Mouse (Mus musculus): ENCODE data around the gene Pon1. TPM values are rescaled to one million over a fixed set of nuclear protein-coding genes. Genes with fewer than 3 reads are reported as not detected.

The Pon1 gene
- total RNA-seq, 1 experiment: not detected

DNA sequence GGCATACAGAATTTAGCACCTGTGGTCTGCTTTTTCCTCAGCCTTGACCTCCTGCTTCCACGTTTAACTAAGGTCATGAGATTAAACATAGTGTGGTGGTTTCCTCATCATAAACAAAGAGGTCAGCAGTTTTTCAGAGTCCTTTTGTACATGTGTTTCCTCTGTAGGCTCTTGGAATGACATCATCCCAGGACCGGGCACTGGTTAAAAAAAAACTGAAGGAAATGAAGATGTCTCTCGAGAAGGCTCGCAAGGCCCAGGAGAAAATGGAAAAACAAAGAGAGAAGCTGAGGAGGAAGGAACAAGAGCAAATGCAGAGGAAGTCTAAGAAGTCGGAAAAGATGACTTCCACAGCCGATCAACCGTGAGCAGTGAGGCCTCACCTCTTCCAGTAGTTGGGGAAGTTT, 34.4 kb downstream of the Pon1 start:
- no peaks in the 10 kb centered on the region for H3K9me3 ChIP-seq (ENCODE audit: control insufficient read depth, insufficient read depth, low read depth, low read length)
- H3K36me3 ChIP-seq (ENCODE audit: control insufficient read depth, insufficient read depth, low read length, poor library complexity, severe bottlenecking): peaks cover 5% of the 10 kb centered on the region
- no peak overlapping the region for H3K9ac ChIP-seq (ENCODE audit: insufficient read depth, low read depth, low read length, poor library complexity, severe bottlenecking)
- in situ Hi-C loops (cut with MboI; ENCODE audit: low sequenced_read_pairs in 2 of 2, unreplicated experiment in 2 of 2): no loop called here
- no peaks in the 10 kb centered on the region for H3K4me1 ChIP-seq (ENCODE audit: control insufficient read depth in 2 of 2, insufficient read depth in 2 of 2, low read length in 2 of 2, poor library complexity in 1 of 2)
- no peak for DNase-seq (ENCODE audit: low read depth, low spot score)
- H3K4me3 ChIP-seq (ENCODE audit: insufficient read depth in 1 of 2, low read depth in 1 of 2, low read length in 2 of 2, poor library complexity in 1 of 2, severe bottlenecking in 1 of 2): no peak overlapping the region
- TF ChIP-seq MAFK (IDR thresholded peaks at IDR 0.05; ENCODE audit: insufficient read depth, low read depth, low read length) (no peak), ZNF384 (IDR thresholded peaks at IDR 0.05; ENCODE audit: low read depth, low read length) (no peak), ZC3H11A (IDR thresholded peaks at IDR 0.05; ENCODE audit: borderline replicate concordance, low read depth, low read length) (no peak), HCFC1 (IDR thresholded peaks at IDR 0.05; ENCODE audit: borderline replicate concordance, insufficient read depth, low read length) (no peak)
- no peak overlapping the region for H3K27ac ChIP-seq (ENCODE audit: insufficient read depth, low read depth, low read length, poor library complexity, severe bottlenecking)

DNA sequence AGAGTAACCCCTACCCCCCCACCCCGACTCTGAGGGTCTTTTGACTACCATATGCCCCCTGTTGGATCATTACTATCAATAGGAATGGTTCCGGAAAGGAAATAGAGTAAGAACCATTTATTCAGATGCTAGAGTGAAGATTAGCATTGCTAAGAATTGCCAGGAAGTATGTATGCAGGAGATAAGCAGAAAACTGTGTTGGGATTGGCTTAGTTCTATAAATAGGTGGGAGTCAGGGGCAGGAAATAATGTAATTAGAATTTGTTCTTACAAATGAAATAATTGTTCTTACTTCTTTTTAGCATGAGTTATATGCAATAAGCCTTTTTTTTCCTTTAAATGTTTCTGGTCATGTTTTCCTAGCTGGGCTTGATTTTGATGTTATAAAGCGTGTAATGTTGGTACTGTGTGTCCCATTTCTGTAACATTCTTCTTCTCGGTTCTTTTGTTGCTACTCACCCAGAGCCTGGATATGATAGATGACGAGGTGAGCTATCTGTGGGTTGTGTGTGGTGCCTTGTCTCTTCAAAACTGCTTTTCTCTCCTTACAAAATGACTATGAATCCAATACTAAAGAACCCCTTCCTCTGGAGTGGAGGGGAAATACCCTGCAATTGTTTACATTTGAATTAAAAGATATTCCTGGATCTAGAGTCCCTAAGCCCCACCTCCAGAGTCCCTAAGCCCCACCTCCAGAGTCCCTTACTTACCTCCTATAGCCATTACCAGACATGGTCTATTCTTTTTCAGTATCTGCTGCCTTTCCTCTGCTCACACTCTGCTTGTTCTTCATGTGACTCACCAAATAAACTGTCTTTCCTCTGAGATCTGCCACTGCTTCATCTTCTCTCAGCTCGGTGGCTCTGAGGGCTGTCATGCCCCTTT, 37.0 kb downstream of the Pon1 start:
- no peaks in the 10 kb centered on the region for H3K9me3 ChIP-seq (ENCODE audit: control insufficient read depth, insufficient read depth, low read depth, low read length)
- peaks cover 5% of the 10 kb centered on the region for H3K36me3 ChIP-seq (ENCODE audit: control insufficient read depth, insufficient read depth, low read length, poor library complexity, severe bottlenecking)
- H3K4me1 ChIP-seq (ENCODE audit: control insufficient read depth in 2 of 2, insufficient read depth in 2 of 2, low read length in 2 of 2, poor library complexity in 1 of 2): no peaks in the 10 kb centered on the region
- H3K9ac ChIP-seq (ENCODE audit: insufficient read depth, low read depth, low read length, poor library complexity, severe bottlenecking): no peak overlapping the region
- DNase-seq (ENCODE audit: low read depth, low spot score): no peak
- no peak overlapping the region for H3K27ac ChIP-seq (ENCODE audit: insufficient read depth, low read depth, low read length, poor library complexity, severe bottlenecking)
- in situ Hi-C loops (cut with MboI; ENCODE audit: low sequenced_read_pairs in 2 of 2, unreplicated experiment in 2 of 2): no loop called here
- TF ChIP-seq HCFC1 (IDR thresholded peaks at IDR 0.05; ENCODE audit: borderline replicate concordance, insufficient read depth, low read length): no peak
- TF ChIP-seq CHD2 (IDR thresholded peaks at IDR 0.05; ENCODE audit: low read depth, low read length): no peak
- TF ChIP-seq ZNF384 (IDR thresholded peaks at IDR 0.05; ENCODE audit: low read depth, low read length): no peak
- TF ChIP-seq ZC3H11A (IDR thresholded peaks at IDR 0.05; ENCODE audit: borderline replicate concordance, low read depth, low read length): no peak
- no peak for TF ChIP-seq MAFK (IDR thresholded peaks at IDR 0.05; ENCODE audit: insufficient read depth, low read depth, low read length)
- no peak overlapping the region for H3K4me3 ChIP-seq (ENCODE audit: insufficient read depth in 1 of 2, low read depth in 1 of 2, low read length in 2 of 2, poor library complexity in 1 of 2, severe bottlenecking in 1 of 2)

DNA sequence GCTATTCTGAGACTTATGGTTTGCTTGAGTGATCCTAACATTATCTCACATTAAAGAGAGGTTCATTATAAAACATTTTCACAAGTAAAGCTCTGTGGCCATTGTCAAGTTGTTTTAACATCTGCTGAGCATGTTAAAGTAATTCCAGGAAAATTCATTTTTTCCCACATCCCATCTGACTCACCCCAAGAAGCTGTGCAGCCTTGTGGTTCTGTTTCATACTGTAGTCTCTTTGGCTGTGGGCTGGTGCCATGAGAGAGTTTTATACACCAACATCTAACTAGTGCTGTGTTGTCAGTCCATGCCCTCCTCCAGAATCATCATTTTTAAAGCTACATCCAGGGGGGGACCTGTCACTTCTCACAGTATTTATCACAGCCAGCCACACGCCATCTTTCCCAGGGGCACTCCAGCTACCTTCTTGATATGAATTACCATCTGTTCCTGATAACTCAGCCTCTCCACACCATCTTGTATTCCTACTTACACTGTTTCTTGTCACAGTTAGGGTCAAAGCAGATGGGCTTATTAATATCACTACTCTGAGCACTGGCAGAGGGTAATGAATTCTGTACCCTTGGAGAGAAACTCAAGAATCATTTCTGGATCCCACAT, 38.3 kb downstream of the Pon1 start:
- H3K27ac ChIP-seq (ENCODE audit: insufficient read depth, low read depth, low read length, poor library complexity, severe bottlenecking): no peak overlapping the region
- in situ Hi-C loops (cut with MboI; ENCODE audit: low sequenced_read_pairs in 2 of 2, unreplicated experiment in 2 of 2): no loop called here
- H3K4me1 ChIP-seq (ENCODE audit: control insufficient read depth in 2 of 2, insufficient read depth in 2 of 2, low read length in 2 of 2, poor library complexity in 1 of 2): no peaks in the 10 kb centered on the region

DNA sequence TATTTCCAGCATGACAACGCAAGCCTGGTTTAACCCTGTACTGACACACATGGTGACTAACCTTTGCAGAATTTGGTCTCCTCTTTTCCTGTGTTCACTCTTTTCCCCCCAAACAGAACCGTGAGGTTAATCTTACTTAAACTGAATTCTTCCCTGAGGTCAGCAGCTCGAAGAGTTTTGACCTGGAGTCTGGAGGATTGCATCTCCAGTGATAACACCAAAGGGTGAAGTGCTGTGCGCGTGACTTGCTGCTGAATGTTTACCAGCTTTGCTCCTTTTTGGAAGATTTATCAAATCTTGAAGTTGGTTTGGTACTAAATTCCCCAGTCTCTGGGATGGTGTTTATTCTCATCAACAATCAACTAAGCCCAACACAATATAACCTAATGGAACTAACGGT, 39.0 kb downstream of the Pon1 start:
- Histone ChIP-seq H3K4me3 (ENCODE audit: insufficient read depth in 1 of 2, low read depth in 1 of 2, low read length in 2 of 2, poor library complexity in 1 of 2, severe bottlenecking in 1 of 2) (no peak overlapping the region), H3K9ac (ENCODE audit: insufficient read depth, low read depth, low read length, poor library complexity, severe bottlenecking) (no peak overlapping the region), H3K27ac (ENCODE audit: insufficient read depth, low read depth, low read length, poor library complexity, severe bottlenecking) (no peak overlapping the region), H3K36me3 (ENCODE audit: control insufficient read depth, insufficient read depth, low read length, poor library complexity, severe bottlenecking) (peaks cover 3% of the 10 kb centered on the region), H3K9me3 (ENCODE audit: control insufficient read depth, insufficient read depth, low read depth, low read length) (no peaks in the 10 kb centered on the region), H3K4me1 (ENCODE audit: control insufficient read depth in 2 of 2, insufficient read depth in 2 of 2, low read length in 2 of 2, poor library complexity in 1 of 2) (no peaks in the 10 kb centered on the region)
- no peak for DNase-seq (ENCODE audit: low read depth, low spot score)
- in situ Hi-C loops (cut with MboI; ENCODE audit: low sequenced_read_pairs in 2 of 2, unreplicated experiment in 2 of 2): no loop called here
- TF ChIP-seq HCFC1 (IDR thresholded peaks at IDR 0.05; ENCODE audit: borderline replicate concordance, insufficient read depth, low read length) (no peak), ZNF384 (IDR thresholded peaks at IDR 0.05; ENCODE audit: low read depth, low read length) (no peak), CHD2 (IDR thresholded peaks at IDR 0.05; ENCODE audit: low read depth, low read length) (no peak), MAFK (IDR thresholded peaks at IDR 0.05; ENCODE audit: insufficient read depth, low read depth, low read length) (no peak), ZC3H11A (IDR thresholded peaks at IDR 0.05; ENCODE audit: borderline replicate concordance, low read depth, low read length) (no peak)

More for the DNA sequence above, 38.3 kb downstream of the Pon1 start:
- no peak overlapping the region for H3K9ac ChIP-seq (ENCODE audit: insufficient read depth, low read depth, low read length, poor library complexity, severe bottlenecking)
- no peaks in the 10 kb centered on the region for H3K9me3 ChIP-seq (ENCODE audit: control insufficient read depth, insufficient read depth, low read depth, low read length)
- H3K36me3 ChIP-seq (ENCODE audit: control insufficient read depth, insufficient read depth, low read length, poor library complexity, severe bottlenecking): peaks cover 5% of the 10 kb centered on the region
- no peak overlapping the region for H3K4me3 ChIP-seq (ENCODE audit: insufficient read depth in 1 of 2, low read depth in 1 of 2, low read length in 2 of 2, poor library complexity in 1 of 2, severe bottlenecking in 1 of 2)
- no peak for DNase-seq (ENCODE audit: low read depth, low spot score)
- TF ChIP-seq MAFK (IDR thresholded peaks at IDR 0.05; ENCODE audit: insufficient read depth, low read depth, low read length): no peak
- TF ChIP-seq HCFC1 (IDR thresholded peaks at IDR 0.05; ENCODE audit: borderline replicate concordance, insufficient read depth, low read length): no peak
